Mouse (Mus musculus) liver, embryonic 14.5 days (tissue): ENCODE results near the gene Cers2.

Experiments used
- CTCF ChIP-seq: IDR thresholded peaks from 2 replicates; pipeline ENCODE4 v1.5.1; 2016; ENCODE audit warnings: antibody characterized with exemption, low read depth, control low read depth
- EP300 ChIP-seq: IDR thresholded peaks from 2 replicates; pipeline ENCODE4 v1.6.1; 2016; ENCODE audit warnings: antibody characterized with exemption, low read depth

- TF ChIP-seq EP300, result no peak
- TF ChIP-seq CTCF, result peak; percentile 70
These were observed 678 bp downstream of the Cers2 start for GRCm38 (mm10) chr3:95315094-95315843.
